Mouse (Mus musculus): Measurements from ENCODE around the gene Tfip11.

Gene Tfip11

GRCm38 (mm10) chr5:112360077-112360476, 33.9 kb downstream of the Tfip11 start:
- DNase-seq (ENCODE audit: low read depth, low spot score): no peak

DNA sequence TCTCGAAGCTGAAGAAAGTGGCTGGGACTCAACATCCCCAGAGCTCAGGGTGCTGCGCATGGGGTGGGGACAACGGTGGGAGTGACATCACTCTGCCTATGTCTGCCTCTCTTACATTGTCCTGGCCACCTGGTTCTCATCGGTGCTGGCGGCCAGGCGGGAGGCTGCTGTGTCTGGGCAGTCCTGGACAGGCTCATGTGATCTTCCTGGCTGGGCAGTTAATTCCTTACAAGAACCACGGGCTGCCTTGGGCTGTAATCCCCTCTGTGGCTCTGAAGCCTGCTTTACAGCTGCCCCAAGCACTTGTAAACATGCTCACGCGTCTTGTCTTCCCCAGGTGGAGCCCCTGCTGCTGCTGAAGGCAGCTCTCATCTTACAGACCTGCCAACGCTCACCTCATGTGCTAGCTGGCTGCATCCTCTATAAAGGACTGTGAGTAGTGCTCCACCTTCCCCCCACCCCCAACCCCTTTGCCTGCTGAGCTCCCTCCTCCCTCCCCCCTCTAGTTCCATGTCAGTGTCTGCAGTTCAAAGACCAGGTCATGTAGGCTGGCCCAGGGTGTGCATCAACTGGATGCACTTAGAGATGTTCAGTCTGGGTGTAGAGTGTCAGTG, 38.1 kb downstream of the Tfip11 start:
- DNase-seq (ENCODE audit: low read depth, low spot score): no peak

- no peak for DNase-seq (ENCODE audit: low read depth, low spot score)
These were observed 40.7 kb downstream of the Tfip11 start for GRCm38 (mm10) chr5:112366879-112367278.

- no peak for DNase-seq (ENCODE audit: low read depth, low spot score)
These were observed 41.2 kb downstream of the Tfip11 start for GRCm38 (mm10) chr5:112367338-112367737.

- no peak for DNase-seq (ENCODE audit: low read depth, low spot score)
These were observed 41.8 kb downstream of the Tfip11 start for GRCm38 (mm10) chr5:112367929-112368328.

DNA sequence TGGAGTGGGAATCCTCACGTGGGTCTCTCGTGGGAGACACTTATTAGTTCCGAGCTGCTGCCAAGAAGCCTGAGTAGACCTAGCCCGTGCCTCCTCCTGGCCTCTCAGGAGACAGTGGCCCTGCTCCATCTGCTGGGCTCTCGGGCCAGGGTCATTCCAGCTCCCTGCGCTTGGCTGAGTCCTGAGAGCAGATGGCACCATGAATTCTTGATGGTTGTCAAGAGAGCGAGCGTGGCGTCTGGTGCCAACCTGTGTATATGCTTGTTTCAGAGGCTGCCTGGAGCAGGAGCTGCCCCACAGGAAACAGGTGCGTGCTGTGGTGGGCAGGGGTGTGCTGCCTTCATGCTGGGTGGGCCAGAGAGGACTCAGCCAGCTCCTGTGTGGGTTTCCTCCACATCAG, 42.5 kb downstream of the Tfip11 start:
- no peak for DNase-seq (ENCODE audit: low read depth, low spot score)

DNA sequence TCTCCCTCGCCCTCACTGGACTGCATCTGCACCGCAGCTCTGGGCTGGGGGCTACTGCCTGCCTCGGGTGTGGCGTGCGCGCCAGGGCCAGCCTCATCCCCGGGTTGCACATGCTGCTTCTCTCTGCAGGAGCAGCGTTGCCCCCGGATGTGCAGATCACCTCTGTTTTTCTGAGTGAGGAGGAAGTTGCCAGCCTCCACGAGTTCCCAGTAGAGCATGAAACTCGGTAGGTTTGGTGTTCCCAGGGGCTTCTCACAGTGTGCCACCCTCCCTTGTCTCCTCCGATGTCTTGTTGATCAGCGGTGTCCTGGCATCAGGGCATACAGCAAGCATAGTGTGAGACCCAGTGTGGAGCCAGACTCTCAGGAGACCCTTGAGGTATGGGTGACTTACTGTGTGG, 43.2 kb downstream of the Tfip11 start:
- no peak for DNase-seq (ENCODE audit: low read depth, low spot score)

DNA sequence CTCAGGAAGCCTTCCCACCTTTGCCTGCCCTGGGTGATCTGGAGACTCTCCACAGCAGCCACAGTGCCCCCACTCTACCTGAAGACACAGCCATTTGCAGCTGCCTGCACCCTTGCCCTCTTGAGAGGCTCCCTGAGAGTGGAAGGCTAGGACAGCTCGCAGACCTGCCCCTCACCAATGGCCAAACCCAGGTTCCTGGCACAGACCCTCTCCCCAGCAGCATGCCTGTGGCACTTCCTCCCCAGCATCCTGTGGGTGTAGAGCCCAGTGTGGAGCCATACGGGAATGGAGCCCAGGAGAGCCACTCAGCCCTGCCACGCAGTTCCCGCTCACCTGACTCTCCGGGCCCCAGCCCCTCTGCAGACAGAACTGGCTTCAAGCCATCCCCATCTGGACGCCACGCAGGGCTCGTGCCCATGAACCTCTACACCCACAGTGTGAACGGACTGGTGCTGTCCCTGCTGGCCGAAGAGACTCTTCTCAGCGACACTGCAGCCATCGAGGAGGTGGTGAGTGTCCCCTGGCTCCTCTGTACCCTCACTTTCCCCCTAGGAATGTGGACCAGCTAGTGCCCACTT, 44.2 kb downstream of the Tfip11 start:
- no peak for DNase-seq (ENCODE audit: low read depth, low spot score)

- peak; percentile 54 for DNase-seq (ENCODE audit: low read depth, low spot score)
These were observed 45.8 kb downstream of the Tfip11 start for GRCm38 (mm10) chr5:112371933-112372332.

- DNase-seq (ENCODE audit: low read depth, low spot score): no peak
These were observed 50.0 kb downstream of the Tfip11 start for GRCm38 (mm10) chr5:112376111-112376510.

DNA sequence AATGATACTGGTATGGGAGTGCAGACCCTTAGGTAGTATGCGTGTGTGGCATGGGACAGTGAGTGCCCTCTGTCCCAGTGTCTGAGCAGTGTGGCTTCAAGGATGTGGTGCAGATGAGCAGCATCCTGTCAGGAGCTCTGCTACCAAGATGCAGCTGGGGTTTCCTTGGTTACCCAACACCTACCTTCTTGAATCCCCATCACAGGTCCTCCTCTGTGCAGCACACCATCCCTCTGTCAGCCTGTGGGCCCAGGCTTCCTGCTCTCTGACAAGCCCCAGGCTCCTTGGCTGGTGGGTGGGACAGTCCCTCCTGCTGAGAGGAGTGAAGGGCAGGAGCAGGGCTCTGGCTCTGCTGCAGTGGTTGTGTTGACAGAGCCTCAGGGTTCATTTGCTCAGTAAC, 51.2 kb downstream of the Tfip11 start:
- DNase-seq (ENCODE audit: low read depth, low spot score): no peak

DNA sequence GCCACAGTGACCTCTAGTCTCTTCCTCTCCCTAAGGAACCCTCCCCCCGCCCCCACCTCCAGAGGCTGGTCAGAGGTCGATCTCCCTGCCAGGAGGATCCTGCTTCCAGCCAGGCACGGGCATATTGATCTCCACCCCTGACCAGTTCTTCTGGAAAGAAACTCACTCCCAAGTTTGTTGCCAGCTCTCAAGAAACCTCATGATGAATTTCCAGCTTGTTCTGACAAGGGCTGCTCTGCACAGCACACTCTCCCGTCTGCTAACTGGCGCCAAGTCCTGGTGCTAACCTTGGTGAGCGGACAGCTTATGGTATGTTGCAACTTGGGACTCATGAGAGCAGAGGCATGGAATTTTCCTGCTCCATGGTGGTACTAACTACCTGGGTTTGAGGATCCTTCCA, 52.6 kb downstream of the Tfip11 start:
- DNase-seq (ENCODE audit: low read depth, low spot score): no peak

GRCm38 (mm10) chr5:112381154-112381553, 55.0 kb downstream of the Tfip11 start:
- no peak for DNase-seq (ENCODE audit: low read depth, low spot score)

DNA sequence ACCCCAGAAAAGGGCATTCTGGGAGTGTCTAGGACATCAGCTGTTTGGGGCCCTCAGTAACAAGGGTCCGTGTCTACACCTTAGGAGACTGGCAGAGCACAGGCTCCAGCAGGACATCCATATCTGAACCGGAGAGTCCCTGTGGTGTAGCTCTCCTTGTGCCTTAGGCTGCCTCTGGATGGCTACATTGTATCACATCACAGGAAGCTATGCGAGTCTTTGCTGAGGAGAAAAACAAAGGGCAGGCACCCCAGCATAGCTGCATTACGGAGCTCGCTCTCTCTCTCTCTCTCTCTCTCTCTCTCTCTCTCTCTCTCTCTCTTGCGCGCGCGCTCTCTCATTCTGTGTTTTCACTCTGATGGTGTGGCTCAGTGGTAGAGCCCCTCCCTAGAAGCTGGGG, 55.9 kb downstream of the Tfip11 start:
- DNase-seq (ENCODE audit: low read depth, low spot score): no peak

DNA sequence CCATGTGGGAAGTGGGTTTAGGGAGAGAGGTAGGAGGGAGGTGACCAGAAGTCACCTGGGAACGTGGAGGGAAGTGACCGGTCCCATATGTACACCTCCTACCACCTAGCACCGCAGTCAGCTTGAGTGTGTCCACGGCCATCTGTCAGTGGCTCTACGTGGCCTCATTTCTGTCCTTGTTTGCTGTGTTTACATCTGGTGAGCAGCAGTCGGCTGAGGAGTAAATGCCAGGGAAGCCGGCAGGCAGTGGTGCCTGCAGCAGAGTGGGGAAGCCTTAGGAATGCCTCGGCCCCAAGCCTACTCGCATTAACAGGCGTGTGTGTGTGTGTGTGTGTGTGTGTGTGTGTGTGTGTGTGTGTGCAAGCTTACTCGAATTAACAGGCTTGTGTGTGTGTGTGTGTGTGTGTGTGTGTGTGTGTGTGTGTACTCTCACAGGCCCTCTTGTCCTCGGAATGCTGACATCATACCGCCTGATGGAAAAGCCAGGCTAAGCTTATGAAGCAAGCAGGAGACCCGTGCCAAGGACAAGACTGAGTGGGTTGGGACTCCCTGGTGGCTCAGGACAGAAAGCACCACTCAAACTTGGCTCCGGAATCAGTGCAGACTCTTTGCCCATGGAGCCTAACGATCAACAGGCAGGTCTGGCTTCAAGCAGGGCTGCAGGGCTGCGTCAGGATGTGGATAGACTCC, 56.6 kb downstream of the Tfip11 start:
- no peak for DNase-seq (ENCODE audit: low read depth, low spot score)

GRCm38 (mm10) chr5:112384805-112385472, 58.8 kb downstream of the Tfip11 start:
- no peak for DNase-seq (ENCODE audit: low read depth, low spot score)

DNA sequence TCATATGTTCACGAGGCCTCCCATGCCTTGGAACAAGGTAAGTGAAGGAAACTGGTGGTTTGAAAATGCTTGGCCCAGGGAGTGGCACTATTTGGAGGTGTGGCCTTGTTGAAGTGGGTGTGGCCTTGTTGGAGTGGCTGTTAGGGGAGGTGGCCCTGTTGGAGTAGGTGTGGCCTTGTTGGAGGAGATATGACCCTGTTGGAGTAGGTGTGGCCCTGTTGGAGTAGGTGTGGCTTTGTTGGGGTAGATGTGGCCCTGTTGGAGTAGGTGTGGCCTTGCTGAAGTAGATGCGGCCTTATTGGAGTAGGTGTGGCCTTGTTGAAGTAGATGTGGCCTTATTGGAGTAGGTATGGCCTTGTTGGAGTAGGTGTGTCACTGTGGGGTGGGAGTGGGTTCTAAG, 59.8 kb downstream of the Tfip11 start:
- no peak for DNase-seq (ENCODE audit: low read depth, low spot score)
